Mouse (Mus musculus) C2C12 (cell line): ENCODE measurements around the gene Gdf9. TPM values are rescaled to one million over a fixed set of nuclear protein-coding genes. Genes with fewer than 3 reads are reported as not detected.
"Not testable (repeated sequence)": the region's sequence is repeated elsewhere in the genome, so short reads cannot be mapped to it uniquely, and the experiment has no call there.

Experiments used
- H3K27me3 ChIP-seq: one replicate; pipeline ENCODE4 v1.6.1; 2011; ENCODE audit not compliant: control insufficient read depth, insufficient read depth, insufficient read length
- H3K36me3 ChIP-seq: one replicate; pipeline ENCODE4 v1.6.1; 2011; ENCODE audit not compliant: control insufficient read depth, insufficient read depth
- H3K4me3 ChIP-seq: one replicate; pipeline ENCODE4 v1.5.1; 2011; ENCODE audit warnings: mild to moderate bottlenecking, control low read depth; ENCODE audit not compliant: poor library complexity, insufficient read depth, severe bottlenecking
- H3K79me2 ChIP-seq: one replicate; pipeline ENCODE4 v1.6.1; 2011; ENCODE audit not compliant: control insufficient read depth, insufficient read depth
- H3K79me3 ChIP-seq: one replicate; pipeline ENCODE4 v1.6.1; 2011; ENCODE audit warnings: low read depth, control low read depth
- H3ac ChIP-seq: one replicate; pipeline ENCODE3; 2011; ENCODE audit warnings: low read depth; ENCODE audit not compliant: control insufficient read depth, insufficient read length
- CEBPB ChIP-seq: IDR thresholded peaks from one replicate; pipeline ENCODE4 v1.6.1; 2011; ENCODE audit warnings: low read depth, mild to moderate bottlenecking, control low read depth, moderate library complexity
- CTCF ChIP-seq: IDR thresholded peaks from one replicate; pipeline ENCODE4 v1.5.1; 2011; ENCODE audit not compliant: control insufficient read depth, insufficient read depth, insufficient read length
- FOSL1 ChIP-seq: IDR thresholded peaks from one replicate; pipeline ENCODE4 v1.8.0; 2011; ENCODE audit warnings: mild to moderate bottlenecking, low read length; ENCODE audit not compliant: poor library complexity, insufficient read depth, severe bottlenecking
- MAX ChIP-seq: IDR thresholded peaks from one replicate; pipeline ENCODE4 v1.6.1; 2011; ENCODE audit warnings: mild to moderate bottlenecking, control low read depth
- MYOD1 ChIP-seq: IDR thresholded peaks from one replicate; pipeline ENCODE4 v1.6.1; 2011; ENCODE audit warnings: low read depth; ENCODE audit not compliant: control insufficient read depth, insufficient read length
- MYOG ChIP-seq: IDR thresholded peaks from one replicate; pipeline ENCODE4 v1.6.1; 2011; ENCODE audit not compliant: control insufficient read depth, insufficient read length; ENCODE audit errors: extremely low read depth
- USF1 ChIP-seq: IDR thresholded peaks from one replicate; pipeline ENCODE4 v1.6.1; 2011; ENCODE audit warnings: low read depth, mild to moderate bottlenecking, control low read depth, moderate library complexity
- polyA plus RNA-seq: library from polyadenylated mRNA; unstranded; fragments of >200 nt; fragmentation: generic; extraction: Trizol; gene quantifications from one replicate; pipeline ENCODE4 v1.2.1, GENCODE M21; 2012; ENCODE audit warnings: missing spikeins

Gene Gdf9
- polyA plus RNA-seq, 1 experiment: 0.70 TPM

DNA sequence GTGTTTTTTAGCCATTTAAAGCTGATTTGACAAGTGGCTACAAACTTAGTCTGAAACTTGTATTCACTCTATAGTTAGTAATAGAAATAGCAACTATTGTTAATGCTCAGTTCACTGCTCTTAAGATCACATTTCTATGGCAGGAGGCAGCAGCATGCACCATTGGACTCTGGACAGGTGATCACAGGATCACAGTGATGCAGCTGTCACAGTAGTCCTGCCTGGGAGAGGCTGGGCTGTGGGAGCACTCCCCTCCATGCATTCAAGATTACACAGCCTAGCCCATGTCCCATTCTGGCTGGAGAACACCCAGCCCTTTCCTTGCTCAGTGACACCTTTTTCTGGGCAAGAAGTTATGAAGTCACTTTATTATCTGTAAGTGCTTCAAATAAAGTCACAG, 12.8 kb upstream of the Gdf9 start:
- no peaks in the 10 kb centered on the region for H3K79me3 ChIP-seq
- no peak overlapping the region for H3K4me3 ChIP-seq
- H3K36me3 ChIP-seq: peaks cover 66% of the 10 kb centered on the region
- H3K79me2 ChIP-seq: no peaks in the 10 kb centered on the region
- H3K27me3 ChIP-seq: no peaks in the 10 kb centered on the region
- H3ac ChIP-seq: no peak overlapping the region
- TF ChIP-seq CTCF (no peak), MYOD1 (no peak), USF1 (no peak), CEBPB (no peak), FOSL1 (no peak), MAX (no peak), MYOG (no peak)

DNA sequence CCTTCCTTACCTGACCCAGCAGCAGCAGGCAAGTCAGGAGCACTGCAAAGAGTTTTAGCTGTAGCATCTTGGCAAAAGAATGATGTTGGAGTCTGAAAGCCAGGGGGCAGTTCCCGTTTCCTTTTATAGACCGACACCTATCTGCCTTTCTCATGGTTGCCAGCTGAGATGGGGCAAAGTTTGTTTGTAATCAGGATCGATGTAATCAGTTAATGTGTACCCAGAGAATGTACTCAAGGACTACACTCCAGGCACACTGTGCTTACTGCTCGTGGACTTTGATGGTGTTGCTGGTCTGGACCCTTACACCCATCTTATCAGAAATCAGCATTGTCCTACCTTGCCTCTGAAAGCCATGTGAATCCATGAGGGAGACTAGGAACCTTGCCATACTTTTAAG, 7.8 kb upstream of the Gdf9 start, which contains the start of gene Leap2:
Gene Leap2, minus strand, starts transcription at position 135 of the 400 bp plus-strand sequence.
- no peak within 1 kb of the TSS for H3ac ChIP-seq
- no peak within 1 kb of the TSS for H3K4me3 ChIP-seq
- H3K79me3 ChIP-seq: no peaks in the 10 kb centered on the region
- TF ChIP-seq FOSL1 (no peak), USF1 (no peak), CEBPB (no peak), CTCF (no peak), MAX (no peak), MYOG (no peak), MYOD1 (no peak)
- H3K36me3 ChIP-seq: peaks cover 29% of the 10 kb centered on the region
- H3K27me3 ChIP-seq: no peaks in the 10 kb centered on the region
- H3K79me2 ChIP-seq: peaks cover under 1% of the 10 kb centered on the region

DNA sequence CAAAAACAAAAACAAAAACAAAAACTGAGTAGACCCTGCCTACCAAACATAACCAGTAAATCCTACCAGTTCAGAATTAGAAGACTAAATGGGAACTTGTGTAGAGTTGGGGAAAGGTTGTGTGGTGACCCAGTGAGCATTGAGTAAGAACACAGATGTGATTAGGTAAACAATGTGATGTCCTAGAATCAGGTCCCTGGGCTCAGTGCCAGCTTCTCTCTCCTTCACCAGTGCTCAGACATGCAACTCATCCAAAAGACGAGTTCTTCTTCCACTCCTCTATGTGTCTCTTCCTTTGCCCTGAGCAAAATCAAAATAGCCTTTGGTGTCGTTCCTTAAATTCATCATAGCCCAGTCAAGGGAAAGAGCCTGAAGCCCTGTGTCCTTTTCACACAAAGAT, 6.0 kb upstream of the Gdf9 start:
- Histone ChIP-seq H3K79me3 (peaks cover 10% of the 10 kb centered on the region), H3ac (no peak overlapping the region), H3K27me3 (no peaks in the 10 kb centered on the region), H3K79me2 (peaks cover 18% of the 10 kb centered on the region), H3K36me3 (peaks cover 24% of the 10 kb centered on the region), H3K4me3 (no peak overlapping the region)
- TF ChIP-seq MAX: no peak
- TF ChIP-seq MYOG: no peak
- no peak for TF ChIP-seq MYOD1
- TF ChIP-seq CTCF: no peak
- TF ChIP-seq FOSL1: no peak
- TF ChIP-seq USF1: no peak
- no peak for TF ChIP-seq CEBPB

DNA sequence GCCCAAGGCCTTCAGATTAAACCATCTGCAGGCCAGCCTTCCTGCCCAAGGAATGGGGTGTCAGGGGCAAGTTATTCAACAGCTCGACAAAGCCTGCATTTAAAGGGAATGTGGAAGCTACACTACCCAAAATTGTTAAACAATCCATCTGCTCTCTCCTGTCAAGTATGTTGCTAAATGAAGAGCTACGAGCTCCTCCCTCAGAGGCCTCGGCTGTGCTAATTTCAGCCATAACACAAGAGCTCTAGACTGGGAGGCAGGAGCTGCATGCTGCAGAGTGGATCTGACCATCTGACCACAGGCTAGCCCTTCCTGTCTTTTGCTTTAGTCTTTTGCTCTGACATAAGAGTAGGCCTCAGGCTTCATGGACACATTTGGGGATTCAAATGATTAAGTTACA, 5.6 kb upstream of the Gdf9 start:
- Histone ChIP-seq H3K36me3 (peaks cover 24% of the 10 kb centered on the region), H3K4me3 (no peak overlapping the region), H3ac (no peak overlapping the region), H3K27me3 (no peaks in the 10 kb centered on the region), H3K79me2 (peaks cover 22% of the 10 kb centered on the region), H3K79me3 (peaks cover 14% of the 10 kb centered on the region)
- TF ChIP-seq MYOD1: no peak
- no peak for TF ChIP-seq MYOG
- TF ChIP-seq FOSL1: no peak
- no peak for TF ChIP-seq CEBPB
- no peak for TF ChIP-seq CTCF
- no peak for TF ChIP-seq MAX
- no peak for TF ChIP-seq USF1

DNA sequence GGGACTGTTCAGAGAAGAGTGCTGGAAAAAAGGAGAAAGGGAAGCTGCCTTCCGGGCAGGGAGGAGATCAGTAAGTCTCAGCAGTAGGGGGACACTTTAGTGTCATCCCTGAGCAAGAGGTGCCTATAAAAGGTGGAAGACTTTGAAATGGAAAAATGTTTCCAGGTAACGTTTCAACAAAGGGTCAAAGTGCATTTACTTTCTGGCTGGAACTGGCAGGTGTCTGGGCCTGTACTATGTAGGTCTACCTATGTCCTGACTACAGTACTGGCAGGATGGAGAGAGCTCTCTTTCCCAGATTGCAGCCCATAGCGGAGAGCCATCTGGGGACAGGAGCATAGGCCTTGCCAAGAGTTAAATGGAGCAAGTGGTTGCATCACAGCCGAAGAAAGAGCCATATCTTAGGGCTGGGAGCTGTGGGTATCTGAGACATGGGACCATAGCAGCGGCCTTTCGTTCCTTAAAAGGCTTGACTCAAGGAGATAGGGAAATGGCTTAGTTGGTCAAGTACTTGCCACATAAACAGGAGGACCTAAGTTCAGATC, 5.0 kb upstream of the Gdf9 start:
- H3K79me3 ChIP-seq: peaks cover 15% of the 10 kb centered on the region
- no peak overlapping the region for H3K4me3 ChIP-seq
- TF ChIP-seq MYOG (no peak), CTCF (no peak), FOSL1 (no peak), USF1 (no peak), MYOD1 (no peak), MAX (no peak), CEBPB (no peak)
- no peaks in the 10 kb centered on the region for H3K27me3 ChIP-seq
- peaks cover 24% of the 10 kb centered on the region for H3K36me3 ChIP-seq
- no peak overlapping the region for H3ac ChIP-seq
- H3K79me2 ChIP-seq: peaks cover 26% of the 10 kb centered on the region

DNA sequence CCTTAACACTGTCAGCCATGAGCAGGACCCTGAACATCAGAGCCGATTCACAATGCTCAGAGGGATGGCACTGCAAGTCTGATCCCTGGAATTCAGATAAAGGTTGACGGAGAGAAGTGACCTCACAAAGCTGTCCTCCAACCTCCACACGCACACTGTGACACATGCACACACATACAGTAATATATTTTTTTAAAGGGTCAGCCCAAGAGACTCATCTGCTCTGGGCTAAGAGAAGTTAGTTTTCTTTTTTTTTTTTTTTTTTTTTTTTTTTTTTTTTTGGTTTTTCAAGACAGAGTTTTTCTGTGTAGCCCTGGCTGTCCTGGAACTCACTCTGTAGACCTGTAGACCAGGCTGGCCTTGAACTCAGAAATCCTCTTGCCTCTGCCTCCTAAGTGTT, 3.9 kb upstream of the Gdf9 start:
- H3ac ChIP-seq, H3K27me3 ChIP-seq, H3K4me3 ChIP-seq: not testable (repeated sequence)
- peaks cover 24% of the 10 kb centered on the region for H3K36me3 ChIP-seq
- H3K79me3 ChIP-seq: peaks cover 15% of the 10 kb centered on the region
- peaks cover 26% of the 10 kb centered on the region for H3K79me2 ChIP-seq
